Mouse (Mus musculus) cerebellum, adult 18-20 months (tissue): ENCODE results near the gene Ptges3l.
"Not testable (repeated sequence)": the region's sequence is repeated elsewhere in the genome, so short reads cannot be mapped to it uniquely, and the experiment has no call there.

Experiments used
- DNase-seq, 2 experiments: peaks; one replicate each; pipeline ENCODE4 v3.0.0; 2021

The Ptges3l gene

DNA sequence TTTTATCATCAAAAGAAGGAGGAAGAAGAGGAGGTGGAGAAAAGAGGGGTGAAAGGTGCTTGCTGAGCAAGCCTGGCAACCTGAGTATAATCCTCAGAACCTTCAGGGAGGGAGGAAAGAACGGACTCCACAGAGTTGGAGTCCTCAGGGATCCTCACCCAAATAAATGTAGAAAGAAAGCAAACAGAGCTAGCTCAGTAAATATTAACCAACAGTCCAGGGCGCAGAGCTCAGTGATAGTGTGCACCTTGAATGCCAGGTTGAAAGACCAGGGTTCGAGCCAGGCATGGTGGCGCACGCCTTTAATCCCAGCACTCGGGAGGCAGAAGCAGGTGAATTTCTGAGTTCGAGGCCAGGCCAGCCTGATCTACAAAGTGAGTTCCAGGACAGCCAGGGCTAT lies 30.5 kb upstream of the Ptges3l start:
- DNase-seq = no peak

DNA sequence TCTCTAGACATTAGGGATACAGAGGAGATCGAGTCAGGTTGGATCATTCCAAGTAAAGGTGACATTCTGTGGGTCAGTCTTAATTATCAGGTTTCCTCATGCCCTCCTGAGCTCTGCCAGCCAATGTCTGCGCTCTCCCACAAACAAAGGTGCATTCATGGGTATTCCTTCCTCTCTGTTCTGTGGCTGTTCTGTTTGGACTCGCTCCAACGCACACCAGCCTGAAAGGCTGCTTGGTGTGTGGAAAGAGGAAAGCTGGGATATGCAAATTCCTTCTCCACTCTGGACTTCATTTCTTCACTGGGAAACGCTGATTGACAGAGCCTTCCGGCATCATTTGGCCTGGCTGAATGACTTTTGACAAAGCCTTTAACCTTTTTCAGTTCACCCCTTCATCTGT lies 29.6 kb upstream of the Ptges3l start:
- DNase-seq = no peak

DNA sequence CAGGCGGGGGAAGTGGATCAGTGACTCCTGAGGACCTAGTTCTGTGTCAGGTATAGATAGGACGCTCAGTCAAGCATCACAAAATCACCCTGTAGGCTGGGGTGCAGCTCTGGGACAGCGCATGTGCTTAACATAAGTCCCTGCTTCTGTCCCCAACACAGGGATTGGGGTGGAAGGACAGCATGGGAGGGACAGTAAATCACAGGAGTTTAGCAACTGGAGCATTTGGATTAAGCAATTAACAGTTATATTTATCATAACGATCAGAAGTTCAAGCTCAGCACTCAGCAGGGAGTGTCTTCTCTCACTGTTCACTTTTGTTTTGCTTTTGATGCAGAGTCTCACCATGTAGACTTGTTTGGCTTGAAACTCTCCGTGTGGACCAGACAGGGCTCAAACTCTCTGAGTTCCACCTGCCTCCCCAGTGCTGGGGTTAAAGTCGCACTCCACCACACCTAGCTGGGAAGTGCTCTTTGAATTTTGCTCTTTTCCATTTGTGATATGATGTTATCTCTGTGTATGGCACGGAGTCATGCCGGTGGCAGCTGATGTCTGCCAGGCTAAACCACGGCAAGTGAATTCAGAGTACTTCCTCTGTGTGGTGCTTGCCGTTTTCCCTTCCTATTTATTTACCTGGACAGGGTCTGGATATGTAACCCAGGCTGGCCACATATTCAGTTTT lies 27.1 kb upstream of the Ptges3l start:
- DNase-seq = no peak

DNA sequence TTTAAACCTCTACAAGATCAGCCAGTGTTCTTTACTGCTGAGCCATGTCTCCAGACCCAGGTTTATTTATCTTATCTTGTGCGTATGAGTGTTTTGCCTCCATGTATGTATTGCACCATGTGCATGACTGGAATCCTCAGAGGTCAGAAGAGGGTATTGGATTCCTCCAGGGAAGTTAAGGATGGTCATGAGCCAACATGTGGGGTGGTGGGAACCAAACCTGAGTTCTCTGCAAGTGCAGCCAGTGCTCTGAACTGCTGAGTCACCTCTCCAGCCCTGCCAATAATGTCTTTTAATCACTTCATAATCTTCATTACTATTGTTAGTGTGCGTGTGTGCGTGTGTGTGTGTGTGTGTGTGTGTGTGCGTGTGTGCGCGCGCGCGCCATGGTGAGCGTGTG lies 26.4 kb upstream of the Ptges3l start:
- DNase-seq = no peak

DNA sequence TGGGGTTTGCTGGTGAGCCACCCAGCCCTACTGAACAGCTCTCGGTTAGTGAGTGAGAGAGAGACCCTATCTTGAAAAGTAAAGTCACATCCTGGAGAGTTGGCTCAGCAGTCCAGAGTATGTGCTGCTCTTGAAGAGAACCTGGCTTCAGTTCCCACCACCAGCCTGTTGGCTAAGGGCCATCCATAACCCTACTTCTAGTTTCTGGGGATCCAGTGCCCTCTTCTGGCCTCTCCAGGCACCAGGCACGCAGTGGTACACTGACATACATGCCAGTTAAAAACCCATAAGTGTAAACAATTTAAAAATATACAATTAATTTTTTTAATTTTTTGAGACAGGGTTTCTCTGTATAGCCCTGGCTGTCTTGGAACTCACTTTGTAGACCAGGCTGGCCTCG lies 25.3 kb upstream of the Ptges3l start:
- DNase-seq = no peak

DNA sequence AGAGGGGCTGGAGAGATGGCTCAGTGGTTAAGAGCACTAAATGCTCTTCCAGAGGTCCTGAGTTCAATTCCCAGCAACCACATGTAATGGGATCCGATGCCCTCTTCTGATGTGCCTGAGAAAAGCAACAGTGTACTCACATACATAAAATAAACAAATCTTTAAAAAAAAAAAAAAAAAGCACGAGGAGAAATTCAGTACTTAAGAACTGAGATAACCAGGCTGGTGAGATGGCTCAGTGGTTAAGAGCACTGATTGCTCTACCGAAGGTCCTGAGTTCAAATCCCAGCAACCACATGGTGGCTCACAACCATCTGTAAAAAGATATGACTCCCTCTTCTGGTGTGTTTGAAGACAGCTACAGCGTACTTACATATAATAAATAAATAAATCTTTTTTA lies 24.5 kb upstream of the Ptges3l start:
- DNase-seq = not testable (repeated sequence)

DNA sequence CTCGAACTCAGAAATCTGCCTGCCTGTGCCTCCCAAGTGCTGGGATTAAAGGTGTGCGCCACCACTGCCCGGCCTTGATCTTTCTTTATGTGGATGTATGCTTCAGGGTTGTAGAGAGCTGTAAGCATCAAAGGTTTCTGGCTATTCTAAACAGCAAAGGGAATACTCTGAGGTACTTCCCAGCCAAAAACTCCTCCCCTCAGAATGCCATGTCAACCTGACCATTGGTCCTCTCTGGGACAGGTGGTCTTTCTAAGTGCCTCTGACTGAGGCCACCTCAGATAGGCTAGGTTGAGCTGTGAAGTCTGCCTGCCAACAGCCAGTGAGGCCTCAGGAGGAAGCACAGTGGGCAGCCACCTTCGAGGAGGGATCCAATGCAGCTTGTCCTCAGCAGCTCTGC lies 23.8 kb upstream of the Ptges3l start:
- no peak for DNase-seq

DNA sequence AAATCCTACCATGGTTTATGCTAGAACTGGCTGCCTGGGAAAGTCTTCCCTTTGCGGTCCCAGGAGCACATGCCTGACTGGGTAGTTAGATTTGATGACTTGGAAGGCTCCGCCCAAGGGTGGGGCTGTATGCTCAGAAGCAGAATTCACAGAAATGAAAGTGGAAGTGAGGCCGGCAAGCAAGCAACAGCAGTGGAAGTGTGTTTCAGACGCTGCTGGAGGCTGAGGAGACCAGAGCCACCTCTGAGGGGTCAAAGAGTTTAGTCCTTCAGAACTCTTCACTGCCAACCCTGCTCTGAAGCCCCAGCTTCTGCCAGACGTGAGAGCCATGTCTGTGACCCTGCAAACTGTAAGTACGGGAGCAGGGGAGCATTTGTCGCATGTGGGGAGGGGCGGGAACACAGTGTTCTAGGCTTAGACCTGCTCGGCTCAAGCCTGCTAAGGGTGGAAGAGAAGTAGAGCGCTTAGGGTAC lies 23.2 kb upstream of the Ptges3l start, which contains the start of gene Ifi35:
Gene Ifi35, plus strand, starts transcription at position 134 of the 473 bp plus-strand sequence.
- DNase-seq = no peak

DNA sequence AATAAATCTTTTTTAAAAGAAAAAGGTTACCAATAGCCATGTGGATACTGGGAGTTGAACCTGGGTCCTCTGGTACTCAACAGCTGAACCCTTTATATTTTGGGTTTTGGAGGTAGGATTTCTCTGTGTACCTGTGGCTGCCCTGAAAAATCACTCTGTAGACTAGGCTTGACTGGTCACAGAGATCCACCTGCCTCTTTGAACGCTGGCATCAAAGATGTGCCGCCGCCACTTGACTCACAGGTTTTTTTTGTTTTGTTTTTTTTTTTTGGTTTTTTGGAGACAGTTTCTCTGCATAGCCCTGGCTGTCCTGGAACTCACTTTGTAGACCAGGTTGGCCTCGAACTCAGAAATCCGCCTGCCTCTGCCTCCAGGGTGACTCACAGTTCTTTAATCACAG lies 22.7 kb upstream of the Ptges3l start:
- DNase-seq = no peak

DNA sequence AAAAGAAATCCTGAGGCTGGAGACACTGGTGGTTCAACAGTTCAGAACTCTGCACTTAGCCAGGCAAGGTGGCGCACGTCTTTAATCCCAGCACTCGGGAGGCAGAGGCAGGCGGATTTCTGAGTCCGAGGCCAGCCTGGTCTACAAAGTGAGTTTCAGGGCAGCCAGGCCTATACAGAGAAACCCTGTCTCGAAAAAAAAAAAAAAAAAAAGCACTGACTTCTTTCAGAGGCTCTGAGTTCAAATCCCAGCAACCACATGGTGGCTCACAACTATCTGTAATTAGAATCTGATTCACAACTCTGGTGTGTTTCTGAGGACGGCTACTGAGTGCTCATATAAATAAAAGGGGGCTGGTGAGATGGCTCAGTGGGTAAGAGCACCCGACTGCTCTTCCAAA lies 21.7 kb upstream of the Ptges3l start:
- DNase-seq = not testable (repeated sequence)

DNA sequence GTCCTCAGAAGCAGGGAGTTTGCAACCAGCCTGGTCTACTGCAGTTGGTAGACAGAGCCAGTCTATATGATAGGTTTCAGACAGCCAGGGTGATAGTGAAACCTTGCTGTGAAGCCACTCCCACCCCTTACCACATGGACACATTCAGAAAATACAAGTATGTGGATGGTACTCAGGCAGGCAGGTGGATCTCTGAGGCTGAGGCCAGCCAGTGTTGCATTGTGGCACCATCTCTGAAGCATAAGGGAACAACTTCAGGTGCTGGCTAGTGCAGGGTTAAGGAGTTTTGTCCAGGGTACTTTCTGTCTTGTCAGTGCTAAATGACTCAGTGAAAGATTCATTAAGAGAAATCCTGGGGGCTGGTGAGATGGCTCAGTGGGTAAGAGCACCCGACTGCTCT lies 21.2 kb upstream of the Ptges3l start:
- DNase-seq = no peak

DNA sequence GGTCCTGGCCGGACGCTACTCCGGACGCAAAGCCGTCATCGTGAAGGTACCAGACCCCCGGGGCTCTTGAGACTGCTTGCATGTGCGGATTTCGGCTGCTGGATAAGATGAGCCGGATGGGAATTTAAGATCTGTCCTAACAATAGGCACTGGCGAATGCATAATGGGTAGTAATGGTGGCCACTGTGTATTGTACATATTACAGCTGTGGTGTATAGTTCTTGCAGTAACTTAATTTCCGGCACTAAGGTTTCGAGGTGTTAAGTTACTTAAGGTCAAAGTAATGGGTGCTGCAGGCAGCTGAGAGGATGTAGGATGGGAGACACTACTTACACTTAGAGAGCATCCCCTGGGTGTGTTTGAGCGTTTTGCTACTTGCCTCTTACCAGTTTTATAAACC lies 17.6 kb upstream of the Ptges3l start:
- no peak for DNase-seq

DNA sequence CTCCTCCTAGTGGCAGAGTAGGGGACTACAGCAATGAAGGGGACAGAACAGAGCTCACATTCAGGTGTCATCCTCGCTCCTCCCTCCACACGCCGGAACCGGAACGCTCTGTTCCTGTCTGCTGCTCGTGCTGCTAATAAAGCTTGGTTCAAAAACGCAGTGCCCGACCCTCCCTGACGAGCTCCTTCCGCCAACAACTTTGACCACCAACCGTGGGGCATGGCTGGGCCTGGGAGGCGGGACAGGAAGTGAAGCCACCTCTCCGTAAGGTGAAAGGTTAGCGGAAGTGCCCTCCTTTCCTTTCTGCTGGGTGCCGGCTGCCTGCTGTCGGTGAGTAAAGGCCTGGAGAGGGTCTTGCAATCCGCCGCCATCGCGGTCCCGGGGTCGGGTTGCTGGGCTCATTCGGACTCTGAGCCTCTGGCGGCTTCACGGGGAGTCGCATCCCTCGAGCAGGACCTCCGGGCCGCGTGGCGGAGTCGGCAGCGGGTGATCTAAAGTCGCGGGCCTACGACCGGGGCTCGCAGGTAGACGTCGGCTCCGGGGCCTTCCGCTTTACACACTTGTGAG lies 17.1 kb upstream of the Ptges3l start, which contains the start of gene Rpl27:
Gene Rpl27, plus strand, starts transcription at position 172 of the 567 bp plus-strand sequence.
- DNase-seq = peak; percentile 94 to 99

DNA sequence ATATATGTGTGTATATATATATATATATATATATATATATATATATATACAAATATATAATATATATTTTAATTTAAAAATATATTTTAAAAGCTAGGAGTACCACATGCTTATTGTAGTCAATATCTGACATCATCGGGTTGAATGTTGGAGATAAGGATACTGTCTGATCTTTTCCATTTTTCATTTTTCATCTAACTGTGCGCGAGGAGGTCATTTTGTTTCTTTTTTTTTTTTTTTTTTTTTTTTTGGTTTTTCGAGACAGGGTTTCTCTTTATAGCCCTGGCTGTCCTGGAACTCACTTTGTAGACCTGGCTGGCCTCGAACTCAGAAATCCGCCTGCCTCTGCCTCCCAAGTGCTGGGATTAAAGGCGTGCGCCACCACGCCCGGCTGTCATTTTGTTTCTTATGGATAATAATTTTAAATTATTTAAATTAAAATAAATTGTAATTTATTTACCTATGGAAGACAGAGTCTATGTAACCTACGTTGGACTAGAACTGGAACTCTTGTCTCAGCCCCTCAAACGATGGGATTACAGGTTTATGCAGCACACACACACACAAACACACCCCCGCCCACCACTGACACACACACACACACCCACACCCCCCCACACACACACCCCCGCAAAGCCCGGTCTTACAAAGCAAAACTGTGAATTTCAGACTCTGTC lies 16.5 kb upstream of the Ptges3l start:
- DNase-seq = not testable (repeated sequence)

DNA sequence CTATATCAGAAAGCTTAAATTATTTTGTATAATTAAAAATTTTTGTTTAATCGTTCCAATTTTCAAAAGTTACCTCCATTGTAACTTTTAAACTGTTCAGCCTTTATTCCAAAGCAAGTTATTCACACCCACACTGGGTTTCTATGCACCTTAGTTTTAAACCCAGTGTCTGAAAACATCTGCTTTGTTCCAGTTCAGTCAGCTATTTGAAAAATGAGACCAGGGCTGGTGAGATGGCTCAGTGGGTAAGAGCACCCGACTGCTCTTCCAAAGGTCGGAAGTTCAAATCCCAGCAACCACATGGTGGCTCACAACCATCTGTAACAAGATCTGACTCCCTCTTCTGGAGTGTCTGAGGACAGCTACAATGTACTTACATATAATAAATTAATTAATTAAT lies 12.9 kb upstream of the Ptges3l start:
- not testable (repeated sequence) for DNase-seq

DNA sequence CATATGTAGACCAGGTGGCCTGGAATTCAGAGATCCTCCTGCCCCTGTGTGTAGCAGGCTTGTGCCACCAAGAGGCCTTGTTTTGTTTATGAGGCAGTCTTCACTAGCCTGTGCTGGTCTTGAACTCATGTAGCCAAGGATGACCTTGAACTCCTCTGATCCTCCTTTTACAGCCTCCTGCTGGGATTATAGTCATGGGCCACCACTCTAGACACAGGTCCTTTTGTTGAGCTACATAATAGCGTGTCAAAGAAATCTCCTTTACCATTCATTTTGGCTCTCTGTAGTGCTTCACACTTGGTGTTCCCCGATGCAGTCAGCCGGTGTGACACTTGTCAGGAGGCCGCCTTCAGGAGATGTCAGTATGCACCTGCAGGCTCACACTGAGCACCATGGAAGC lies 11.8 kb upstream of the Ptges3l start:
- DNase-seq = no peak

DNA sequence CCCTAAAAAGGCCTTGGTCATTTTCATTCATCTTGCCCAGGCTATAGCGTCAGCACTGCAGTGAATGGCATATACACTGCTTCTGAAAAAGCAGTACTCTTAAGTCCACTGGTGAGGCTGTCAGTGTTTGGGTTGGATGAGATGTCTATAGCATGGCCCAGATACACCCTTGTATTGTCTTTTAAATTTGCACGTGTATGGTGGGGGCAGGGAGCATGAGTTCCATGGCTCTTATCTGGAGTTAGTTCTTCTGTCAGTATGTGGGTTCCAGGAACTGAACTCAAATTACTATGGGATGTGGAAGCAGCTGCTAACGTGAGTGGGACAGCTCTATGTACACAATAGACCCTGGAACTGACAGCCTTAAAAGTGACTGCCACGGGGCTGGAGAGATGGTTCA lies 10.7 kb upstream of the Ptges3l start:
- DNase-seq = no peak

DNA sequence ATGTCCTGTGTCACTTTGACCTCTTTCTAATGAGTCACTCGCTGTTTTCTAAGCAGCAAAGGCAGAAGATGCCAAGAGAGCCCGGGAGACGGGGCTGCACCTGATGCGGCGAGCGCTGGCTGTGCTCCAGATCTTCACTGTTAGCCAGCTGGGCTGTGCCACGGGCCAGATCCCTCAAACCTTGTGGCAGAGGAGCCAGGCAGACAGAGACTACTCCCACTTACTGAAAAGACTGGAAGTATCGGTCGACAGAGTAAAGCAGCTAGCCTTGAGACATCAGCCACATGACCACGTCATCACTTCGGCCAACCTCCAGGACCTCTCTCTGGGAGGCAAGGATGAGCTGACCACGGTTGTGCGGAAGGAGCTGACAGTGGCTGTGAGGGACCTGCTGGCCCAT lies 8.3 kb upstream of the Ptges3l start:
- peak; percentile 64 to 66 for DNase-seq

DNA sequence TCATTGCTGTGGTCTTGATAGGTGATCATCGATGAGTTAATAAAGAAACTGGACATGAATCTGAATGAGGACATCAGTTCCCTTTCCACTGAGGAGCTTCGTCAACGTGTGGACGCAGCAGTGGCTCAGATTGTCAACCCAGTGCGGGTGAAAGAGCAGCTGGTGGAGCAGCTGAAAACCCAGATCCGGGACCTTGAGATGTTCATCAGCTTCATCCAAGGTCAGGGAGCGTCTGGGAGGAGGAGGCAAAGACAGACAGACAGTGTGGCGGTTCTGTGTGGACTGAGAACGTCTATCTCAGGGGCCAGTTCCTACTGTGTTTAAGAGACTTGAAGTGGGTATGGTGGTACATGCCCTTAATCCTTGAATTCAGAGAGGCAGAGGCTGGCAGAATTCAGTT lies 6.2 kb upstream of the Ptges3l start:
- DNase-seq = no peak

DNA sequence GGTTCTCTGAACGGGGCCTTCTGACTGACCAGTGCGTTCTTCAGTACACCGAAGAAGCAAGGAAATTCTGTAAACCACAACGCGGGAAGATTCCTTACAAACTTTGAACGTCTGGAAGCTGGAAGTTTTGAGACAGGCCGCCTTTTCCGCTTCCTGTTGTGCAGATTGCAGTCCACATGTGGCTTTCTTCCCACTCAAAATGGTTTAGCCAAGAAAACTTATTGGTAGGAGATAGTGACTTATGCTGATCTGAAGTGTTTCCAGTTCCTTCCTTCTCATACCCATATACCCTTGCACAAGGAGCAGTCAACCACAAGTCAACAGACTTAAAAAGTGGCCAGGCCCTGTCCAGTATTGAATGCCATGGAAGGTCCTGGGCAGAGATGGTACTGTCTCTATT lies 1.0 kb upstream of the Ptges3l start:
- DNase-seq = no peak

DNA sequence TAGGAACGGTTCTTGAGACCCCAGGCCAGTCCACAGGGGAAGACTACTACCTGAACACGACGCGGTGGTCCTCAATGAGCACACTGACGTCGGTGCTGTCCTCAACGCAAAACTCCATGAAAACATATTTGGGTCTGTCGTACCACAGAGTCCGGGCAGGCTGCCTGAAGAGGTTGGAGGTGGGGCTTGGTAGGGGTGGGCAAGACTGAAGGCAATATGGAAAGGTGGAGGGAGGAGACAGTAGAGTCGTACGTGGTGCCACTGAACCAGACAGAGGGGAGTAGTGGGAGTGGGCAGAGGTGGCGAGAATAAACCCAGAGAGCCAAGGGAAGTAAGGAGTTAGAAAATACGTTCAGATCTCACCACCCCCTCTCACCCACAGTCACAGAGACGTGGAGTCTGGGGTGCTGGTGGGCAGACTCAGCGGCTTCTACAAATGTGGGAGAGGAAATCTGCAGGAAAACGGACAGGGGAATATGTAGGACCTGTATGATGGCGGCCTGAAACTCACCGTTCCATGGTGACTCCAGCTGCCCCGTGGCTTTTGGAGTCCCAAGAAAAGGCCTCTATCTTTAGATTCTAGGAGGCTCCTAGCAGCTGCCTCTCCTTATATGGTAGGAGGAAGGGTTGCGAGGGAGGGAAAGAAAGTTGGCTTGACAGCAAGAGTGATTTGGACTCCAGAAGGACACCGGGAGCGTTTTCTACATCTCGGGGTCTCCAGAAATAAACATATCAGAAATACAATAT lies 855 bp downstream of the Ptges3l start, which contains the start of gene Gm27029:
Gene Gm27029, minus strand, starts transcription at position 692 of the 747 bp plus-strand sequence.
- DNase-seq = peak in 1 of 2 experiments; percentile 21

DNA sequence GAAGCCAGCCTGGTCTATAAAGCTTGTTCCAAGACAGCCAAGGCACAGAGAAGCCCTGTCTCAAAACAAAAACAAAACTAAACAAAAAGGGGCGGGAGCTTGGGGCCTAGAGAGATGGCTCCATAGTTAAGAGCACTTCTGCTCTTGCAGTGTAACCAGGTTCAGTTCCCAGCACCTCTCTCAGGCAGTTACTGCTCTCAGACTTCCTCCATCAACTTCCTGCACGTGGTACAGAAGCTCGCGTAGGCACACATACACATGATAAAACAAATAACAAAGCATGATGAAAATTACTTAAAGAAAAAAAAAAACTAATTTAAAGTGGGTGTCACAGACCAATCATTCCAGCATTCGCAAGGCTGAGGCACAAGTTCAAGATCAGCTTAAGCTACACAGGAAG lies 5.0 kb downstream of the Ptges3l start:
- DNase-seq = no peak

DNA sequence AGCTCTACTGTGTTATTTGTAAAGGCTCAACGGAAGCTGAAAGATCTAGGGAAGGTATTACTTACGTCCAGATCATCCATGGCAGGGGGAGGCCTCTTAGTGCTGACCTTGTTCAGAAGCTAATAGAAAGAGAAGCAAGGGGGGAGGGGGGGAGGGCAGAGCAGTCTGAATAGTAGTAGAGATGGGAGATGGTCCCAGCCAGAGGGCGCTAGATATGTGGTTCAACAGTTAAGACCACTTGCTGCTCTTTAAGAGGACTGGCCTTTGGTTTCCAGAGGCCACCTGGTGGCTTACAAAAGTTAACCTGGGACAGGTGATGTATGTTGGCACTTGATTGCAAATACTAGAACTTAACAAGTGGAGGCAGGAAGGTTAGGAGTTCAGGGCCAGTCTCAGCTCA lies 5.5 kb downstream of the Ptges3l start:
- no peak for DNase-seq
